Mouse (Mus musculus) ovary, postnatal 36 days (tissue): ENCODE data around the gene Mrpl51.

Experiments
- DNase-seq: peaks from one replicate; pipeline ENCODE4 v3.0.0; 2022; ENCODE audit warnings: low spot score, mixed read lengths

Gene Mrpl51

GRCm38 (mm10) chr6:125191332-125192015 is at the start of gene Mrpl51, which contains the start of gene Ncapd2:
Mrpl51 (plus strand) TSS chr6:125191801.
Ncapd2 (minus strand) TSS chr6:125191701.
- peak; percentile 97 for DNase-seq

DNA sequence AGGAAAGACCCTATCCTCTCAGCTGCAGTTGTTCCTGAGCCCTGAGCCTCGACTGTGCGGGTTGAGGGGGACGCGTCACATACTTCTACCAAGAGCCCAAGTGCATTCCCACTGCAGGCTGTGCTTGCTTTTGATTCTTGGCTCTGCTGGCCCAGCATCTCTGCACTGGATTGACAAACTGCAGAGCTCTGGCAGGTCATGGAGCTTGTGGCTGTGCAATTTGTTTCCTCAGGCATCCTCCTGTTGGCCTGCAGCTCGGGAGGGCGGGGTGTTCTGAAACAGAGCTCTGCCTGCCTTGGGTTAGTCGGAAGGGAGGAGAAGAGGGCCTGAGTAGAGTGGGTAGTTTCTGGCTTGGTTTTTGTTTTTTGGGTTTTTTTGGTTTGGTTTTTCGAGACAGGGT is 49.2 kb upstream of the Mrpl51 start:
- no peak for DNase-seq

GRCm38 (mm10) chr6:125143128-125143527 is 48.5 kb upstream of the Mrpl51 start:
- no peak for DNase-seq

DNA sequence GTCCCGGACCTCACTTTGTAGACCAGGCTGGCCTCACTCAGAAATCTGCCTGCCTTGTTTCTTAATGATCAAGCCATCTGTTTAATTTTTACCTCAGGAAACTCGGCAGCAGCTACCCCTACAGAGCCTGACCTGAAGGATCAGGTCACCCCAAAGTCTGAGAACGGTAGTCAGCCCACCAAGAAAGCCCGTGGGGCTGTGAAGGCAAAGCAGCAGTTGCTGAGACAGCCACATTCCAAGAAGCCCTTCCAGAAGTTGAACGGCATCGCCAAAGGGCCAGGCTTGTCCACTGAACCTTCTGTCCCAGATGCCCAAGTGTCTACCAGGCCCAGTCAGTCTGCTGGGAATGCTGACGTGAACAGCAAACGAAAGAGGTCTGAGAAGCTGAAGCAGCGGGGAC is 47.7 kb upstream of the Mrpl51 start:
- no peak for DNase-seq

GRCm38 (mm10) chr6:125145001-125145400 is 46.6 kb upstream of the Mrpl51 start, which contains the start of gene Iffo1:
Iffo1 (plus strand) TSS chr6:125145241.
- peak; percentile 81 for DNase-seq

GRCm38 (mm10) chr6:125145479-125145951 is 46.1 kb upstream of the Mrpl51 start:
- DNase-seq = no peak

- DNase-seq = no peak
Observed at GRCm38 (mm10) chr6:125146148-125146547, 45.5 kb upstream of the Mrpl51 start.

DNA sequence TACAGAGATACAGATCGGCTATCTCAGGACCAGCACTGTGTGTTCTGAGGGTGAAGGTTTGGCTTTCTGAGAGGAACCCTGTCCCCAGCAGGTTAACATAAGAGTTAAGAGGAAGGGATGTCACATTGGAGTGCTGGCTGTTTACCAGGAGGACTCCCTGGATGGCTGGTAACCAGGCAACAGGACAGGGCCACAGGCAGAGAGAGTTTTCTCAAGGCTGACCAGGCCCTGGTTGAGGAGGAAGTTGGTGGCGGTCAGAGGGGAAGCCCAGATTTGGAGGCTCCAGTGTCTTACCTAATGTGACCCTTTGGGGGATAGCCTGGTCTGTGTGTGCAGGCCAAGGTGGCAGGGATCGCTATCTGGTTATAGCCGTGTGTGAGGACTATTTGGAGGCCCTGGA is 44.8 kb upstream of the Mrpl51 start:
- DNase-seq = peak; percentile 44

DNA sequence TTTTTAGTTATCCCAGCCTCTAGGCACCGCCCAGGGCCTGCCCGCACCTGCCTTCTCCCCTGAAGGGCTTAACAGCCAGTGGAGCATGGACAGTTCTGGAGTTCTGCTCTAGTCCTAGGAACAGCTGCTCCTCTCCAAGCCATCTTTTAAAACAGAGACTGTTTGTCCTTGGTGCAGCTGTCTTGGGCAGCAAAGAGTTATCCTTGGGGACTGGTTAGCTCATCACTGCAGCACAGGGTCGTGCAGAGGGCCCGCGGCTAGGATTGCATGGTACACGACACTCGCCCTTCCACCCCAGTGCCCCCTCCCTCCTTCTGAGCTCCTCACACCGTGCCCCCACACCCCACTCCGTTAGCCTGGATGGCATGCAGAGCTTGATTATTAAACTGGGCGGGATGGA is 44.3 kb upstream of the Mrpl51 start:
- no peak for DNase-seq

GRCm38 (mm10) chr6:125148251-125148925 is 43.2 kb upstream of the Mrpl51 start:
- DNase-seq = peak; percentile 44

DNA sequence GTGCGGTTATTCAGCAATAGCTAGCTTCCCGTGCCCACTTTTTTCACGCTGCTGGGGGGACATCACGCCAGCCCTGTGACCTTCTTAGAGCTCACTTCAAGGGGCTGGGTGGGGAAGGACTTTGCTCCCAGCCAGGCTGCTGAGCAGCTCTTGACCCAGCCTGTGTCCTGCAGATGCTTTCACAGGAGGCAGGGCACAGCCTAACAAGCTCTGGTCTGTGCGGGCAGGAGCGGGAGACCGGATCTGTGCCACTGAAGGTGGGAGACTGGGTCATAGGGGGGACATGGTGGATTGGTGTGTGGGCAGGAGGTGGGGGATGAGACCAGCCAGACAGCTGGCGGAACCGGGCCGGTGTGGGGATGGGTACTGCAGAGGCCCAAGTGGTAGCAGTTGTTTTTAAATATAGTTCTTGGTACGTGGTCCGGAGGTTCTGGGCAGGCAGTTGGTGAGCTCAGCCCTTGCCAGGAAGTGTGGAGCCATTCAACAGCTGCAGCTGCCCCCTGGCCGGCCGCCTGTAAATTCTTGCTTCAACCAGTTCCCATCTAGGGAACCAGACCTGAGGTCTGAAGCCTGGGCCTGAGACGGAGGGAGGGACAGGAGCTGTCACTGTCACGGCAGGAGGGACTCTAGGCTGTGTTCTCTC is 42.6 kb upstream of the Mrpl51 start:
- DNase-seq = peak; percentile 44

- DNase-seq = no peak
Observed at GRCm38 (mm10) chr6:125149569-125149950, 42.0 kb upstream of the Mrpl51 start.

DNA sequence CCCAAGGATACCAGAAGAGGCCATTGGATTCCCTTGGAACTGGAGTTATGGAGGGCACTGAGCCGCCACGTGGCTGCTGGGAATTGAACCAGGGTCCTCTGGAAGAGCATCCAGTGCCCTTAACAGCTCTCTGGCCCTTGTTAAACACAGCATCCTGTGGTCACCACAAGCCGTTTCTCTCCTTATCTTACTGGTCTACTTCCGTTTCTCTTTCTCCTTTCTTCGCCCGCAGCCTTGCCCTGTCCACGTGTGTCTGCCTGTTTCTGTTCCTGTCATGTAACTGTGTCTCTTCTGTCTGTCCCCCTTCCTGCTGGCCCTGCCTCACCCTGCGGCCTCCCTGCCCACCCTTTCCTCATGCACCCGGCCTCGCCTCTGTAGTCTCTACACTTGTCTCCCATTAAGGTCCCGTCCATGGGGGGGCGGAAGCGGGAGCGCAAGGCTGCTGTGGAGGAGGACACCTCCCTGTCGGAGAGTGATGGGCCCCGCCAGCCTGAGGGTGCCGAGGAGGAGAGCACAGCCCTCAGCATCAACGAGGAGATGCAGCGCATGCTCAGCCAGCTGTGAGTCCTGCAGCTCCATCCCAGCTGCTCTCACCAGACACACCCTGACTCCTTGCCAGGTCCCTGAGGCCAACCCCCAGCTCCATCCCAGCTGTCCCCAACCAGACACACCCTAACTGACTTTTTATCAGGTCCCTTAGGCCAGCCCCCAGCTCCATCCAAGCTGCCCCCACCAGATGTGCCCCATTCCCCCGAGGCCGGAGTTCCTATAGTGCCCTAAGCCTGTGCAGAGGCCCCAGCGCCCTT is 39.2 kb upstream of the Mrpl51 start:
- no peak for DNase-seq

- no peak for DNase-seq
Observed at GRCm38 (mm10) chr6:125153018-125153389, 38.6 kb upstream of the Mrpl51 start.

DNA sequence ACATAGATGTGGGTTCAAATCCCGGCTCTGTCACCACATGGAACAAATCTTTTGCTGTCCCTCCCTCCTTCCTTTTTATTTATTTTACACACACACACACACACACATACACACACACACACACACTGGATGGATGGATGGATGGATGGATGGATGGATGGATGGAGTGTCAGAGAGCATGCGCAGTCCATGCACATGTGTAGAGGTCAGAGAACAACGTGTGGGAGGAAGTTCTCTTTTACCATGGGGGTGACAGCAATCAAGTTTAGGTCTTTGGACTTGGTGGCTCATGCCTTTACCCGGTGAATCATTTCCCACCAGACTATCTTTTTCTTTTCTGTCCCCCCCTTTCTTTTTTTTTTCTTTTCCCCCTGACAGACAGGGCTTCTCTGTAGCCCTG is 37.9 kb upstream of the Mrpl51 start:
- no peak for DNase-seq

- no peak for DNase-seq
Observed at GRCm38 (mm10) chr6:125154550-125154949, 37.1 kb upstream of the Mrpl51 start.

GRCm38 (mm10) chr6:125155262-125155661 is 36.3 kb upstream of the Mrpl51 start:
- DNase-seq = no peak

- DNase-seq = no peak
Observed at GRCm38 (mm10) chr6:125156491-125156890, 35.1 kb upstream of the Mrpl51 start.

DNA sequence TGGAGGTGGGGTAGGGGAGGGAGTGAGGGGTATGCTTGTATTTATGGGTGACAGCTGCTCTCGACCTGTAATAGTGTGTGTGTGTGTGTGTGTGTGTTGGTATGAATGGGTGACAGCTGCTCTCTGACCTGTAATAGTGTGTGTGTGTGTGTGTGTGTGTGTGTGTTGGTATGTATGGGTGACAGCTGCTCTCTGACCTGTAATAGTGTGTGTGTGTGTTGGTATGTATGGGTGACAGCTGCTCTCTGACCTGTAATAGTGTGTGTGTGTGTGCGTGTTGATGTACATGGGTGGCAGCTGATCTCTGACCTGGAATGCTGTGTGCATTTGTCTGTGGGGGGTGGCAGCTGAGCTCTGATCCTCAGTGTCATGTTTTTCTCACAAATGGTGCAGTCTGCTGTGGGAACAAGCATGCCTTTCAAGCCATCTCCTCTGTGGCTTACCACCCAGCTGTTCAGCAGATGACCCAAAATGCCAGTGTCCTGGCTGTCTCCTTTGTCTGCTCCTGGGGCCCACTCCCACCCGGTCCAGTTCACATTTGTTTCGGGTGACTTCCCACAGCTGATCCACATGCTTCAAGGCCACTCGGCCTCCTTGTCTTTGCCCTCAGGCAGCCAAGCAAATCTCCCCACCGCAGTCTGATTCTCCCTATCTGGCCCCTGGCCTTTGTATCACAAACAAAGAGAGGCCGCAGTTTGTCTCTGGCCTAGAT is 34.5 kb upstream of the Mrpl51 start:
- DNase-seq = peak; percentile 35

- DNase-seq = no peak
Observed at GRCm38 (mm10) chr6:125158944-125159492, 32.6 kb upstream of the Mrpl51 start.
